ENCODE assay signal across 8 mouse cellular contexts in the genomic region with DNA sequence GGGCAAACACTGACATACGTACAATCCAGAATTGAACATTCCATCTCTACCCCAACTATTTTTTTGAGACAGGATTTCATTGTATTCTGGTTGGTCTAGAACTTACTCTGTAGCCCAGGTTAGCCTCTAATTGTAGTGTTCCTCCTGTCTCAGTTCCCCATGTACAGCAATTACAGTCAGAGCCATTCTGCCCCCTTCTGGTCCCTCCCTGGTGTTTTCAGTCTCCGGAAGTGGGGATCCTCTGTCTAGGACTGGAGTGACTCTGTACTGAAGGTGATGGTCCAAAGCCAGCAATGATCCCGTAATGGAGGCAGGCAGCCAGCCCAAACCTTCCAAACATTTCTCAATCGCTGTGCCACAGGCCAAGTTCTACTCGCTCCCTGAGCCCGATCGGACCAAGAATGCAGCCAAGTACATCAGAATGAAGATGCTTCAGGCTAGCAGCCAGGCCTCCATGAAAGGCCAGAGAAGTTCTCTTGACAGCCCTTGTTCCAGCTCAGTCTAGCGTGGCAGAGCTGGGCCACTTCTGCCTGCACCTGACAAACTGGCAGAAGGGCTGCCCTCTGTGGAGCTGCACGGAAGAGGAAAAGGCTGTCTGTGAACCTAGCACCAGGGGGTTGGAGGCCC. TPM values are rescaled to one million over a fixed set of nuclear protein-coding genes. Genes with fewer than 3 reads are reported as not detected.
A peak's percentile ranks its signal among the peaks of the same experiment; 100 is the strongest.
DNase-seq lines count a peak whose midpoint lies in the region; ATAC-seq lines count a peak whose summit lies in the region.

No protein-coding gene starts in this region.

- no peak overlapping the region for H3K9ac ChIP-seq in midbrain, embryonic 16.5 days (ENCODE audit: low read depth, low read length)

- no peak for ATAC-seq in midbrain, embryonic 16.5 days

- 62% methylated on average over 9 of the region's 9 CpGs for WGBS in midbrain, embryonic 16.5 days

- H3K4me3 ChIP-seq in midbrain, embryonic 16.5 days (ENCODE audit: low read depth, low read length) = no peak overlapping the region

- DNase-seq in adrenal gland, adult (ENCODE audit: inconsistent age in 2 of 2, low spot score in 1 of 2) = peak; percentile 35 to 84
- DNase-seq in adrenal gland, postnatal 4 days (ENCODE audit: low spot score in 2 of 2) = no peak
- peak; percentile 47 for DNase-seq in right cerebral cortex, adult 18-20 months
- DNase-seq in right cerebral cortex, postnatal 25 days = no peak
- peak; percentile 77 for DNase-seq in gonadal fat pad, adult 2 months (ENCODE audit: low read depth)
- peak; percentile 41 for DNase-seq in left cerebral cortex, adult 11 months (ENCODE audit: low spot score)
- DNase-seq in right cerebral cortex, postnatal 4 days = peak; percentile 50

- H3K4me2 ChIP-seq in midbrain, embryonic 16.5 days (ENCODE audit: low read length) = no peak overlapping the region

- H3K36me3 ChIP-seq in midbrain, embryonic 16.5 days (ENCODE audit: control insufficient read depth, insufficient read depth, low read length) = no peaks in the 10 kb centered on the region

- no peaks in the 10 kb centered on the region for H3K9me3 ChIP-seq in midbrain, embryonic 16.5 days (replicated peaks; ENCODE audit: control insufficient read depth, low read length, poor library complexity, severe bottlenecking)

- H3K4me1 ChIP-seq in midbrain, embryonic 16.5 days (ENCODE audit: control insufficient read depth, insufficient read depth, low read length) = peaks cover 8% of the 10 kb centered on the region

- no peak overlapping the region for H3K27ac ChIP-seq in midbrain, embryonic 16.5 days (ENCODE audit: low read length)

- H3K27me3 ChIP-seq in midbrain, embryonic 16.5 days (ENCODE audit: control insufficient read depth, insufficient read depth, low read depth, low read length) = no peaks in the 10 kb centered on the region

RNA-seq across cellular contexts. Expression of a gene that starts 3.2 kb away (rescaled TPM):
- total RNA-seq in adrenal gland, postnatal 4 days (2021) = 10 to 100 TPM; 27.1 to 32.9 TPM
- polyA plus RNA-seq in gonadal fat pad, adult 2 months (2012; rRNA removed) = 25.8 and 26.0 TPM in 2 replicates
- 34.1 and 40.1 TPM in 2 replicates for polyA plus RNA-seq in midbrain, embryonic 16.5 days (2015; fragmentation: Nextera tagmentation; extraction: Ambion mirVana)

RNA-seq across cellular contexts. Expression of a gene that starts 47.8 kb away (rescaled TPM):
- 10 to 100 TPM; 14.9 to 15.5 TPM for total RNA-seq in adrenal gland, postnatal 4 days (2021)
- 7.1 and 13.1 TPM in 2 replicates for polyA plus RNA-seq in gonadal fat pad, adult 2 months (2012; rRNA removed)
- polyA plus RNA-seq in midbrain, embryonic 16.5 days (2015; fragmentation: Nextera tagmentation; extraction: Ambion mirVana) = 2.2 and 2.9 TPM in 2 replicates

RNA-seq across cellular contexts. Expression of a gene that starts 52.0 kb away (rescaled TPM):
- 100 to 1,000 TPM; 126 to 158 TPM for total RNA-seq in adrenal gland, postnatal 4 days (2021)
- 104 and 150 TPM in 2 replicates for polyA plus RNA-seq in gonadal fat pad, adult 2 months (2012; rRNA removed)
- 103 and 121 TPM in 2 replicates for polyA plus RNA-seq in midbrain, embryonic 16.5 days (2015; fragmentation: Nextera tagmentation; extraction: Ambion mirVana)

Comparison
In these comparisons a context has a peak if more than half of its experiments do, and no peak if none do; other contexts are left out.
1. DNase-seq: peak in adrenal gland, adult (2 of 2), right cerebral cortex, adult 18-20 months (single experiment), gonadal fat pad, adult 2 months (single experiment), left cerebral cortex, adult 11 months (single experiment) and right cerebral cortex, postnatal 4 days (single experiment); none in adrenal gland, postnatal 4 days (0 of 2) and right cerebral cortex, postnatal 25 days (single experiment).